Mouse (Mus musculus) liver, postnatal 0 days (tissue): Measurements from ENCODE around the gene Rpgrip1.

ENCODE experiments used
- CTCF ChIP-seq: sonication (generic); IDR thresholded peaks from 2 replicates; pipeline ENCODE4 v1.5.1; 2016; ENCODE audit warnings: antibody characterized with exemption, low read depth
- EP300 ChIP-seq: IDR thresholded peaks from 2 replicates; pipeline ENCODE4 v1.6.1; 2016; ENCODE audit warnings: antibody characterized with exemption, low read depth, mild to moderate bottlenecking

GRCm38 (mm10) chr14:52104677-52105285 is 5.7 kb upstream of the Rpgrip1 start:
- TF ChIP-seq CTCF: peak; percentile 17; the same call in 1 of the 2 replicates
- TF ChIP-seq EP300: no peak
